Mouse (Mus musculus) liver, embryonic 14.5 days (tissue): ENCODE data around the gene Ccnjl.

Experiments
- CTCF ChIP-seq: IDR thresholded peaks from 2 replicates; pipeline ENCODE4 v1.5.1; 2016; ENCODE audit warnings: antibody characterized with exemption, low read depth, control low read depth
- EP300 ChIP-seq: IDR thresholded peaks from 2 replicates; pipeline ENCODE4 v1.6.1; 2016; ENCODE audit warnings: antibody characterized with exemption, low read depth

DNA sequence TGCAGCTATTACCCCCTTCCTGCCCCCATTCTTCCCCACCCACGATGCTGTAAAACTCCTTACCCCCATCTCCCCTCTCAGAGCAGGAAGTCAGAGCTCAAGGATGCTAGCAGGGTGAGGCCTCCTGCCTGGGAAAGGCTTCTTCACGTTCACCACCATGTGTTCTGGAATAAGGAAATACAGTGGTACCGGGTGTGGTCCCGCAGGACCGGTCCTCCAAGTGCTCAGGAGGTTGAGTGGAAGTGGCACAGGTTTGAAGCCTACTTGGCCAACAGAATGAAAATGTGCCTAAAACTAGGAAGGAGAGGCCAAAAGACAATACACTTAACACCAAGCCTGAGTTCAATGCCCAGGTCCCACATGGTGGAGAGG lies 82.1 kb downstream of the Ccnjl start:
- TF ChIP-seq CTCF, result no peak
- no peak for TF ChIP-seq EP300
